Mouse (Mus musculus) ES-E14 (cell line): ENCODE results near the gene Slc2a12. TPM values are rescaled to one million over a fixed set of nuclear protein-coding genes. Genes with fewer than 3 reads are reported as not detected.

Source experiments
- DNase-seq: peaks from one replicate; pipeline ENCODE4 v3.0.0-alpha.2; 2013; ENCODE audit warnings: low read depth, low spot score
- H3K27ac ChIP-seq: 2 replicates; pipeline ENCODE4 v1.5.1; 2012; ENCODE audit warnings: low read depth, mild to moderate bottlenecking, low read length, moderate library complexity, mixed read lengths; ENCODE audit not compliant: poor library complexity, insufficient read depth, severe bottlenecking
- H3K36me3 ChIP-seq: 2 replicates; pipeline ENCODE4 v1.6.1; 2012; ENCODE audit warnings: mild to moderate bottlenecking, low read length, moderate library complexity, mixed read lengths; ENCODE audit not compliant: control insufficient read depth, poor library complexity, insufficient read depth, severe bottlenecking
- H3K4me1 ChIP-seq, 2 experiments: fragments of 150-350 bp in 1 of 2; sonication (generic) in 1 of 2; 2 replicates each; pipeline ENCODE4 v1.6.1; 2012; ENCODE audit warnings: low read length in 2 of 2, mild to moderate bottlenecking in 1 of 2, mixed read lengths in 1 of 2; ENCODE audit not compliant: control insufficient read depth in 2 of 2, insufficient read depth in 2 of 2, poor library complexity in 1 of 2
- H3K4me3 ChIP-seq, 2 experiments: fragments of 150-350 bp in 1 of 2; sonication (generic) in 1 of 2; 2 replicates each; pipeline ENCODE4 v1.5.1; 2012; ENCODE audit warnings: low read length in 2 of 2, low read depth in 1 of 2, mild to moderate bottlenecking in 1 of 2, mixed read lengths in 1 of 2; ENCODE audit not compliant: insufficient read depth in 1 of 2, poor library complexity in 1 of 2, severe bottlenecking in 1 of 2
- H3K9ac ChIP-seq: 2 replicates; pipeline ENCODE4 v1.6.1; 2012; ENCODE audit warnings: low read depth, mild to moderate bottlenecking, low read length, mixed read lengths; ENCODE audit not compliant: poor library complexity, insufficient read depth, severe bottlenecking
- H3K9me3 ChIP-seq: fragments of 150-350 bp; sonication (generic); 2 replicates; pipeline ENCODE4 v1.6.1; 2012; ENCODE audit warnings: low read depth, mild to moderate bottlenecking, low read length; ENCODE audit not compliant: control insufficient read depth, insufficient read depth
- CHD2 ChIP-seq: IDR thresholded peaks from 2 replicates; pipeline ENCODE4 v1.6.1; 2014; ENCODE audit warnings: mild to moderate bottlenecking, low read depth, low read length, inconsistent platforms
- HCFC1 ChIP-seq: IDR thresholded peaks from 2 replicates; pipeline ENCODE4 v1.6.1; 2012; ENCODE audit warnings: low read length, inconsistent platforms, borderline replicate concordance; ENCODE audit not compliant: insufficient read depth
- MAFK ChIP-seq: IDR thresholded peaks from 2 replicates; pipeline ENCODE4 v1.6.1; 2014; ENCODE audit warnings: mild to moderate bottlenecking, low read depth, low read length, inconsistent platforms; ENCODE audit not compliant: insufficient read depth
- ZC3H11A ChIP-seq: IDR thresholded peaks from 2 replicates; pipeline ENCODE4 v1.6.1; 2012; ENCODE audit warnings: low read depth, mild to moderate bottlenecking, inconsistent platforms, low read length, borderline replicate concordance
- ZNF384 ChIP-seq: IDR thresholded peaks from 2 replicates; pipeline ENCODE4 v1.6.1; 2012; ENCODE audit warnings: low read depth, low read length, inconsistent platforms
- in situ Hi-C, 2 experiments: fragments of 600-800 bp; cut with MboI; formaldehyde crosslinking; loops; one replicate each; pipeline ENCODE4 v1.15.1; 2025; ENCODE audit warnings: low sequenced_read_pairs in 2 of 2, inconsistent platforms in 1 of 2; ENCODE audit not compliant: unreplicated experiment in 2 of 2
- total RNA-seq: library from RNA; depleted of rRNA; stranded (reverse); fragments of 300-350 nt; gene quantifications from 2 replicates; pipeline ENCODE4 v1.2.3, GENCODE M21; 2012; rRNA removed

The Slc2a12 gene
- total RNA-seq, 1 experiment = 0.54 TPM

GRCm38 (mm10) chr10:22745922-22746321 is 101.1 kb downstream of the Slc2a12 start:
- no peak for TF ChIP-seq ZNF384
- no peak for TF ChIP-seq HCFC1
- TF ChIP-seq ZC3H11A = no peak
- TF ChIP-seq MAFK = no peak
- no peak for TF ChIP-seq CHD2
- Histone ChIP-seq H3K4me1 (peaks cover 0 to 2% of the 10 kb centered on the region in 2 experiments; a peak in 1 of 4 replicates), H3K9ac (no peak overlapping the region), H3K36me3 (no peaks in the 10 kb centered on the region), H3K4me3 (no peak overlapping the region), H3K27ac (no peak overlapping the region), H3K9me3 (no peaks in the 10 kb centered on the region)
- in situ Hi-C loops = no loop called here
- no peak for DNase-seq

- in situ Hi-C loops = no loop called here
- H3K36me3 ChIP-seq = no peaks in the 10 kb centered on the region
- H3K9ac ChIP-seq = no peak overlapping the region
- peaks cover 0 to 2% of the 10 kb centered on the region in 2 experiments; a peak in 1 of 4 replicates for H3K4me1 ChIP-seq
- no peak overlapping the region for H3K27ac ChIP-seq
- H3K4me3 ChIP-seq = no peak overlapping the region
- no peaks in the 10 kb centered on the region for H3K9me3 ChIP-seq
- TF ChIP-seq ZNF384 (no peak), HCFC1 (no peak), CHD2 (no peak), ZC3H11A (no peak), MAFK (no peak)
- DNase-seq = no peak
Measured at GRCm38 (mm10) chr10:22746334-22747322, 101.8 kb downstream of the Slc2a12 start.

GRCm38 (mm10) chr10:22751175-22751682 is 106.4 kb downstream of the Slc2a12 start:
- Histone ChIP-seq H3K27ac (no peak overlapping the region), H3K4me3 (no peak overlapping the region), H3K36me3 (no peaks in the 10 kb centered on the region), H3K4me1 (peaks cover 0 to 2% of the 10 kb centered on the region in 2 experiments; a peak in 1 of 4 replicates), H3K9me3 (no peaks in the 10 kb centered on the region), H3K9ac (no peak overlapping the region)
- in situ Hi-C loops = no loop called here
- no peak for DNase-seq
- no peak for TF ChIP-seq MAFK
- TF ChIP-seq ZC3H11A = no peak
- TF ChIP-seq CHD2 = no peak
- no peak for TF ChIP-seq HCFC1
- no peak for TF ChIP-seq ZNF384

Other genes with a start within 250 kb of the Slc2a12 start
- gene Tbpl1, start 86.9 kb downstream of the Slc2a12 start, total RNA-seq = 19.9 and 26.8 TPM in 2 replicates
- not detected in 2 replicates for gene Tcf21, start 175.2 kb downstream of the Slc2a12 start, total RNA-seq